Mouse (Mus musculus) G1E (cell line): ENCODE measurements at regions not wholly inside any gene's neighbourhood (a gene's known extent, or its start where the extent isn't known, plus 50 kb on each side); places are given as distances from the start of the nearest gene placed in this dataset.

Experiments
- ATAC-seq: 2 replicates; pipeline ENCODE4 v1.8.0; 2016; ENCODE audit warnings: mild to moderate bottlenecking; ENCODE audit not compliant: insufficient number of reproducible peaks, poor library complexity, low FRiP score, severe bottlenecking; ENCODE audit errors: extremely low read depth
- DNase-seq: peaks from one replicate; pipeline ENCODE4 v3.0.0; 2012; ENCODE audit warnings: low spot score
- H3K27me3 ChIP-seq: 2 replicates; pipeline ENCODE4 v1.6.1; 2012; ENCODE audit warnings: mild to moderate bottlenecking, low read length, inconsistent platforms; ENCODE audit not compliant: insufficient read depth
- H3K36me3 ChIP-seq: replicated peaks from 2 replicates; pipeline ENCODE3; 2012; ENCODE audit warnings: mild to moderate bottlenecking, inconsistent platforms
- H3K4me1 ChIP-seq: 2 replicates; pipeline ENCODE4 v1.6.1; 2012; ENCODE audit warnings: low read depth, low read length, inconsistent platforms, mixed read lengths; ENCODE audit not compliant: insufficient read depth
- H3K4me3 ChIP-seq: 2 replicates; pipeline ENCODE4 v1.5.1; 2012; ENCODE audit warnings: low read depth, mild to moderate bottlenecking, inconsistent platforms, low read length, moderate library complexity, mixed read lengths
- H3K9me3 ChIP-seq: replicated peaks from 2 replicates; pipeline ENCODE4 v1.6.1; 2012; ENCODE audit warnings: inconsistent platforms
- CTCF ChIP-seq: IDR thresholded peaks from 2 replicates; pipeline ENCODE4 v1.5.1; 2012; ENCODE audit warnings: low read depth, low read length, inconsistent platforms, mixed read lengths
- GATA1 ChIP-seq: IDR thresholded peaks from 2 replicates; pipeline ENCODE4 v1.6.1; 2012; ENCODE audit warnings: borderline replicate concordance, low read length, inconsistent platforms, mixed read lengths
- GATA2 ChIP-seq: IDR thresholded peaks from 2 replicates; pipeline ENCODE4 v1.6.1; 2012; ENCODE audit warnings: low read depth, low read length, inconsistent platforms, borderline replicate concordance
- POLR2AphosphoS5 ChIP-seq: IDR thresholded peaks from 2 replicates; pipeline ENCODE4 v1.6.1; 2012; ENCODE audit warnings: low read depth, low read length, inconsistent platforms; ENCODE audit not compliant: insufficient replicate concordance
- TAL1 ChIP-seq: conservative IDR thresholded peaks from 2 replicates; pipeline ENCODE4 v1.6.1; 2012; ENCODE audit warnings: low read depth, low read length, inconsistent platforms, mixed read lengths

- peaks cover 13% of the 10 kb centered on the region for H3K27me3 ChIP-seq
- DNase-seq (no peak), ATAC-seq (no peak)
- no peaks in the 10 kb centered on the region for H3K9me3 ChIP-seq
- TF ChIP-seq TAL1: no peak
- no peak for TF ChIP-seq CTCF
- no peak for TF ChIP-seq GATA2
- TF ChIP-seq GATA1: no peak
- no peak for TF ChIP-seq POLR2AphosphoS5
- no peaks in the 10 kb centered on the region for H3K4me1 ChIP-seq
- no peak overlapping the region for H3K4me3 ChIP-seq
- H3K36me3 ChIP-seq: no peaks in the 10 kb centered on the region
Measured at GRCm38 (mm10) chr4:100037868-100038267, 57.7 kb upstream of the Ror1 start.

DNA sequence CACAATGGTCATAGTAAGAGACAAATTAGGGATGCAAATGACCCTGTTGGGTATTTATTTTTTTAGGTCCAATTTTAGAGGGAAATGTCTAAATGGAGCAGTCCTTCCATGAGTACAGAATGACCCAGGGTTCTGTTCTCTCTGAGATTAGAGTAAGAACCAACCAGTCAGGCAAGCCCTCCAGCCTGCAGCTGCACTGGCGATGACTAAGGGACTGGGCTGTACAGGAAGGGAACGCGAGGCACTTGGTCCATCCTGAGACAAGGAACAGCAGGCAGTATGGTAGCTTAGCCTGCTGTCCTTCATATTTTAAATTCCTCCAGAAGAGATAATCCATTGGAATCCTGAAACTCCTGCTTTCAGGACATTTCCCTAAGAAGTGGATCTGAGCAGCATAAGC lies 55.9 kb upstream of the Ror1 start:
- Histone ChIP-seq H3K36me3 (no peaks in the 10 kb centered on the region), H3K4me1 (no peaks in the 10 kb centered on the region), H3K4me3 (no peak overlapping the region), H3K27me3 (peaks cover 13% of the 10 kb centered on the region), H3K9me3 (no peaks in the 10 kb centered on the region)
- TF ChIP-seq TAL1 (no peak), GATA2 (no peak), CTCF (no peak), GATA1 (no peak), POLR2AphosphoS5 (no peak)
- ATAC-seq: peak; percentile 8; the same call in 1 of the 2 replicates
- DNase-seq: no peak

- H3K9me3 ChIP-seq: no peaks in the 10 kb centered on the region
- no peaks in the 10 kb centered on the region for H3K36me3 ChIP-seq
- DNase-seq (no peak), ATAC-seq (no peak)
- peaks cover 9% of the 10 kb centered on the region; the same call in 1 of the 2 replicates for H3K27me3 ChIP-seq
- H3K4me3 ChIP-seq: no peak overlapping the region
- TF ChIP-seq GATA2 (no peak), POLR2AphosphoS5 (no peak), CTCF (no peak), TAL1 (no peak), GATA1 (no peak)
- H3K4me1 ChIP-seq: peaks cover 5% of the 10 kb centered on the region; the same call in 1 of the 2 replicates
Measured at GRCm38 (mm10) chr4:100041982-100042381, 53.6 kb upstream of the Ror1 start.

DNA sequence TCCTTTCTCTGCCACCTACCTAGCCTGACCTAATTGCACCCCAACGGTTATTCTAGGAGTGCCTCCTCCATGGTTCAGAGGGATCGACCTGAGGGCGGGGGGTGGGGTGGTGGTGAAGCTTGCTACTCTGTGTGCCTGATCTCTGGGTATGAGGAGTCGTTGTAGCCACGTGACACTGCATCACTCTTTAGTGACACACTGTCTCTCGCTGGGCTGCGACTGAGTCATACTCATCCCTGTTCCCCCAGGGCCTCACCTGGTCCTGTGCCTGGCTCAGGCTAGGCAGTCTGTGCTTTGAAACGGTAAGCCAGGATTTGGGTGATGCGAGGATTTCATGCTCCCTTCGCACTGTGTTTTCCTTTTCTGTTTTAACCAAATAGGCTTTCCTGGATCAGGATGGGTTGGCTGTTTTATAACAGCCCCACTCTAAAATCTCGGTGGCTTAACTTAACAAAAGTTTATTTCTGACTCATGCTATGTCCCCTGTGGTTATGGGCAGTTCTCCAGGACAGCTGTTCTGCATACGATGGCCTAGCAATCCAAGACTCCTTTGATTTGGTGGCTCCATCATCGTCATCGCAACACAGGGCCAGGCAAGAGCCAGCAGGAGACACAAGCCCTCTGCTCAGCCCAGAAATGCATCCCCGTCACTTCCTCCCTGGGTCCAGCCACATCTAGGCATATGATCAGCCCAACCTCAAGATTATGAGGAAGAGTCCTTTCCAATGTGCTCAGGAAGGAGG lies 50.3 kb upstream of the Ror1 start:
- ATAC-seq (no peak), DNase-seq (no peak)
- Histone ChIP-seq H3K27me3 (0 out of 2 replicates have a peak, but pooled peaks cover 4% of the 10 kb centered on the region), H3K9me3 (no peaks in the 10 kb centered on the region), H3K4me1 (peaks cover 8% of the 10 kb centered on the region; the same call in 1 of the 2 replicates), H3K4me3 (no peak overlapping the region), H3K36me3 (no peaks in the 10 kb centered on the region)
- TF ChIP-seq GATA2 (no peak), POLR2AphosphoS5 (no peak), GATA1 (no peak), CTCF (no peak), TAL1 (no peak)
